Mouse (Mus musculus) MEL-GATA-1-ER (cell line): ENCODE measurements around the gene Gpr173.

Experiments
- DNase-seq: peaks from one replicate; pipeline ENCODE4 v3.0.0-alpha.2; 2012; ENCODE audit warnings: low read depth; ENCODE audit errors: extremely low read depth

Gpr173 gene

GRCm38 (mm10) chrX:152306224-152306623 lies 62.3 kb downstream of the Gpr173 start:
- no peak for DNase-seq
